Mouse (Mus musculus): ENCODE measurements at regions not wholly inside any gene's neighbourhood (a gene's known extent, or its start where the extent isn't known, plus 50 kb on each side); places are given as distances from the start of the nearest gene placed in this dataset.

- Histone ChIP-seq H3K36me3 (ENCODE audit: control insufficient read depth, insufficient read depth, low read length) (no peaks in the 10 kb centered on the region), H3K27me3 (ENCODE audit: control insufficient read depth, insufficient read depth, low read length) (no peaks in the 10 kb centered on the region), H3K4me3 (ENCODE audit: extremely low read depth, insufficient read depth, insufficient read length) (no peak overlapping the region), H3K4me1 (ENCODE audit: control insufficient read depth, insufficient read depth, insufficient read length) (no peaks in the 10 kb centered on the region), H3K27ac (ENCODE audit: insufficient read depth, low read length) (no peak overlapping the region)
- 68% methylated on average over 4 of the region's 4 CpGs for WGBS
- DNase-seq (ENCODE audit: low read depth in 1 of 2, low spot score in 2 of 2) = no peak
- TF ChIP-seq CTCF (IDR thresholded peaks at IDR 0.05; ENCODE audit: extremely low read depth, insufficient read depth, insufficient read length, insufficient replicate concordance) (no peak), POLR2A (IDR thresholded peaks at IDR 0.05; ENCODE audit: low read depth, low read length) (no peak)
Observed at GRCm38 (mm10) chr12:74458521-74458920, 142.3 kb upstream of the Gm11042 start.

- Histone ChIP-seq H3K36me3 (ENCODE audit: control insufficient read depth, insufficient read depth, low read length) (no peaks in the 10 kb centered on the region), H3K27me3 (ENCODE audit: control insufficient read depth, insufficient read depth, low read length) (no peaks in the 10 kb centered on the region), H3K4me1 (ENCODE audit: control insufficient read depth, insufficient read depth, insufficient read length) (no peaks in the 10 kb centered on the region), H3K27ac (ENCODE audit: insufficient read depth, low read length) (no peak overlapping the region), H3K4me3 (ENCODE audit: extremely low read depth, insufficient read depth, insufficient read length) (no peak overlapping the region)
- TF ChIP-seq POLR2A (IDR thresholded peaks at IDR 0.05; ENCODE audit: low read depth, low read length) (no peak), CTCF (IDR thresholded peaks at IDR 0.05; ENCODE audit: extremely low read depth, insufficient read depth, insufficient read length, insufficient replicate concordance) (no peak)
- WGBS = 87% methylated on average over 4 of the region's 4 CpGs
- DNase-seq (ENCODE audit: low read depth in 1 of 2, low spot score in 2 of 2) = no peak
Observed at GRCm38 (mm10) chr12:74452375-74453090, 136.3 kb upstream of the Gm11042 start.

DNA sequence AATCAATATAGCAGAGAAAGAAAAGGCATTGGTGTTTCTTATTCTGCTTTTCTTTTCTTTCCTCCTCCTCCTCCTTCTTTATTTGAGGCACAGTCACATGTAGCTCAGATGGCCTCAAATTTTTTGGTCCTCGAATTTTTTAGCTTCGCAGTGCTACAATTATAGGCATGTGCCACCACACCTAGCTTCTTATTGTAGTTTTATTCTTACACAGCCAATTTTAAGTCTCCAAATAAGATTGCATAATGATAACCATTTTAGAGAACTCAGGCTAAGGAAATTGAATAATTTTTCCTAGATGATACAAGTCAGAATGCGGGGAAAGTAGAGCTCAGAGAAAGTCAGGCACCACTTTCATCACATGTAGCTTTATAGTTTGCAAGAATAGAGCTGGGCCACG lies 132.1 kb upstream of the Gm11042 start:
- no peak for DNase-seq (ENCODE audit: low read depth in 1 of 2, low spot score in 2 of 2)
- Histone ChIP-seq H3K4me1 (ENCODE audit: control insufficient read depth, insufficient read depth, insufficient read length) (no peaks in the 10 kb centered on the region), H3K4me3 (ENCODE audit: extremely low read depth, insufficient read depth, insufficient read length) (no peak overlapping the region), H3K36me3 (ENCODE audit: control insufficient read depth, insufficient read depth, low read length) (no peaks in the 10 kb centered on the region), H3K27me3 (ENCODE audit: control insufficient read depth, insufficient read depth, low read length) (no peaks in the 10 kb centered on the region), H3K27ac (ENCODE audit: insufficient read depth, low read length) (no peak overlapping the region)
- TF ChIP-seq CTCF (IDR thresholded peaks at IDR 0.05; ENCODE audit: extremely low read depth, insufficient read depth, insufficient read length, insufficient replicate concordance) = no peak
- WGBS = 71% methylated on average over 4 of the region's 4 CpGs

GRCm38 (mm10) chr12:74434874-74435273 lies 118.7 kb upstream of the Gm11042 start:
- WGBS = 80% methylated on average over 4 of the region's 4 CpGs
- no peak for TF ChIP-seq CTCF (IDR thresholded peaks at IDR 0.05; ENCODE audit: extremely low read depth, insufficient read depth, insufficient read length, insufficient replicate concordance)
- no peak for TF ChIP-seq POLR2A (IDR thresholded peaks at IDR 0.05; ENCODE audit: low read depth, low read length)
- Histone ChIP-seq H3K4me3 (ENCODE audit: extremely low read depth, insufficient read depth, insufficient read length) (no peak overlapping the region), H3K36me3 (ENCODE audit: control insufficient read depth, insufficient read depth, low read length) (no peaks in the 10 kb centered on the region), H3K4me1 (ENCODE audit: control insufficient read depth, insufficient read depth, insufficient read length) (no peaks in the 10 kb centered on the region), H3K27me3 (ENCODE audit: control insufficient read depth, insufficient read depth, low read length) (no peaks in the 10 kb centered on the region), H3K27ac (ENCODE audit: insufficient read depth, low read length) (no peak overlapping the region)
- no peak for DNase-seq (ENCODE audit: low read depth in 1 of 2, low spot score in 2 of 2)

DNA sequence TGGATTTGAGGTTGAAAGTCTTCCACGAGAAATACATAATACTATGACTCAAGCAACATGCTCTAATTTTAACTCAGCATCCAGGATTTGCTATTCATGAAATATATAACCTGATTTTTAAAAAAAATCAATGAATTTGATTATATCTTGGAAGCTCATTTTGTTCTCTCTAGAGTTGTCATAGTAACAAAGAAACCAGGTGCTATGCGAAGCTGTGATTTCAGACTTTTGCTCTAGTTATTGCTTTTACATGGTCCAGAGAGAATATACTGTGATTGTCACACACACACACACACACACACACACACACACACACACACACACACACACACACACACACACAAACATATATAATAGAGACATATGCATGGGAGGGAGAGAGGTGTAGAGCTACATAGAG lies 98.5 kb upstream of the Gm11042 start:
- DNase-seq (ENCODE audit: low read depth in 1 of 2, low spot score in 2 of 2) = no peak
- H3K27me3 ChIP-seq (ENCODE audit: control insufficient read depth, insufficient read depth, low read length) = no peaks in the 10 kb centered on the region
- no peak overlapping the region for H3K4me3 ChIP-seq (ENCODE audit: extremely low read depth, insufficient read depth, insufficient read length)
- no peaks in the 10 kb centered on the region for H3K36me3 ChIP-seq (ENCODE audit: control insufficient read depth, insufficient read depth, low read length)
- H3K4me1 ChIP-seq (ENCODE audit: control insufficient read depth, insufficient read depth, insufficient read length) = no peaks in the 10 kb centered on the region
- 84% methylated on average over 2 of the region's 2 CpGs for WGBS
- TF ChIP-seq CTCF (IDR thresholded peaks at IDR 0.05; ENCODE audit: extremely low read depth, insufficient read depth, insufficient read length, insufficient replicate concordance) = no peak
- no peak for TF ChIP-seq POLR2A (IDR thresholded peaks at IDR 0.05; ENCODE audit: low read depth, low read length)
- no peak overlapping the region for H3K27ac ChIP-seq (ENCODE audit: insufficient read depth, low read length)

DNA sequence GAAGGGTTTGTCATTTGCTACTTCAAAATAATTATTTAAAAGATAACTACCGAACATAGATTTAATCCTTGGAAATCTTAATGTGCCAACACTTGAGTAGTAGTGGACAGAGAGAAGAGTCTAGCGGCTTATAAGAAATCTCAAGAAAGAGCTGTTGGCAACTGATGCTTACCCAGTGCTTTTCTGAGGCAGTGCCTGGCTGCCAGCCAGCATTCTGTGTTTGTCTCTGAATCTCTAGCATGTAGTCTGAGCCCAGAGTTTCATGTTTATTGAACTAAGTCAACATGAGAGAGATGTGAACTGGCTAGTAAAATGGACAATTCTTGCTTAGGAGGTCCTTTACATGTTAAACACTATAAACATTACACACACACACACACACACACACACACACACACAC lies 94.3 kb upstream of the Gm11042 start:
- no peak for DNase-seq (ENCODE audit: low read depth in 1 of 2, low spot score in 2 of 2)
- WGBS = 88% methylated on average over 2 of the region's 2 CpGs
- no peak overlapping the region for H3K4me3 ChIP-seq (ENCODE audit: extremely low read depth, insufficient read depth, insufficient read length)
- no peak overlapping the region for H3K27ac ChIP-seq (ENCODE audit: insufficient read depth, low read length)
- TF ChIP-seq CTCF (IDR thresholded peaks at IDR 0.05; ENCODE audit: extremely low read depth, insufficient read depth, insufficient read length, insufficient replicate concordance) (no peak), POLR2A (IDR thresholded peaks at IDR 0.05; ENCODE audit: low read depth, low read length) (no peak)
- H3K27me3 ChIP-seq (ENCODE audit: control insufficient read depth, insufficient read depth, low read length) = no peaks in the 10 kb centered on the region
- no peaks in the 10 kb centered on the region for H3K4me1 ChIP-seq (ENCODE audit: control insufficient read depth, insufficient read depth, insufficient read length)
- no peaks in the 10 kb centered on the region for H3K36me3 ChIP-seq (ENCODE audit: control insufficient read depth, insufficient read depth, low read length)

GRCm38 (mm10) chr12:74407591-74408095 lies 91.4 kb upstream of the Gm11042 start:
- DNase-seq (ENCODE audit: low read depth in 1 of 2, low spot score in 2 of 2) = no peak
- Histone ChIP-seq H3K4me3 (ENCODE audit: extremely low read depth, insufficient read depth, insufficient read length) (no peak overlapping the region), H3K27me3 (ENCODE audit: control insufficient read depth, insufficient read depth, low read length) (no peaks in the 10 kb centered on the region), H3K36me3 (ENCODE audit: control insufficient read depth, insufficient read depth, low read length) (no peaks in the 10 kb centered on the region), H3K4me1 (ENCODE audit: control insufficient read depth, insufficient read depth, insufficient read length) (no peaks in the 10 kb centered on the region), H3K27ac (ENCODE audit: insufficient read depth, low read length) (no peak overlapping the region)
- TF ChIP-seq CTCF (IDR thresholded peaks at IDR 0.05; ENCODE audit: extremely low read depth, insufficient read depth, insufficient read length, insufficient replicate concordance) (no peak), POLR2A (IDR thresholded peaks at IDR 0.05; ENCODE audit: low read depth, low read length) (no peak)
- 89% methylated on average over 3 of the region's 3 CpGs for WGBS

Data from spleen, adult 2 months (tissue).